ENCODE assay signal across 28 mouse cellular contexts in the genomic region with DNA sequence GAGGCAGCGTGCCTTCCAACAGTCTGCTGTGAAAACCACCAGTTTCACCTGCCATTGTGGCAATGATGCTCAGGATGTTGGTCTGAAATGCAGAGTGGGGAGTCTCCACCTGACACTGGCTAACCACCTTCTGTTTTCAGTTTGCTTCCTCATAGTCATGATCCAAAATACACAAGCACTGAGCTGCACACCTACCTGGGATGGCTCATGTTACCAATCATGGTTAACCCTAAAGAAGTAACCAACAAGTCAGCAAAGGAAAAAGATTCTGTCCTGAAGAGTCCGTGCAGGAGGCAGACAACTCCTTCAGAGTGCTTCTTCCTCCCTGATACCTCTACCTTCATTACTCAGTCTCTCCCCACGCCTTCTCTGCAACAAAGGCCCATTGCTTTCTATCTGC.
DNase-seq lines count a peak whose midpoint lies in the region; ATAC-seq and TF ChIP-seq lines count a peak whose summit lies in the region.
"Had no signal": no experiment of that assay in that cellular context is flagged by ENCODE, and none has a peak within 500 bp of the region (broad histone marks: within the 10 kb centered on the region; RNA-seq: fewer than 3 reads in every experiment).

No protein-coding gene starts in this region.

- peak overlapping the region; percentile 29 for H3K27ac ChIP-seq in embryonic fibroblast, embryonic 13.5 days (ENCODE audit: insufficient read depth, low read length)
- H3K27ac ChIP-seq in stomach, embryonic 15.5 days: no peak overlapping the region
- H3K27ac ChIP-seq in left cerebral cortex, adult 2 months: no peak overlapping the region
- H3K27ac ChIP-seq: embryonic facial prominence, embryonic 15.5 days; forebrain, embryonic 10.5 days; heart, adult 2 months; hindbrain, embryonic 13.5 days; kidney, embryonic 15.5 days; limb, embryonic 15.5 days had no signal

- peaks cover 45% of the 10 kb centered on the region for H3K27me3 ChIP-seq in megakaryocyte, embryonic 14.5 days (replicated peaks)
- no peaks in the 10 kb centered on the region for H3K27me3 ChIP-seq in stomach, embryonic 15.5 days (replicated peaks)
- H3K27me3 ChIP-seq: embryonic facial prominence, embryonic 15.5 days; hindbrain, embryonic 13.5 days; kidney, embryonic 15.5 days; limb, embryonic 15.5 days; Patski had no signal

- WGBS in stomach, embryonic 15.5 days: 79% methylated on average over 3 of the region's 3 CpGs

- TF ChIP-seq POLR2A in embryonic fibroblast, embryonic 13.5 days (IDR thresholded peaks at IDR 0.05; ENCODE audit: low read depth, low read length): no peak

- intact Hi-C loops in left cerebral cortex, adult 2 months (cut with DNase I): no loop called here

- no peak for ATAC-seq in megakaryocyte, adult 5-6 weeks (ENCODE audit: poor library complexity, severe bottlenecking)
- ATAC-seq in stomach, embryonic 15.5 days (ENCODE audit: insufficient read depth, low FRiP score, low read depth): no peak
- ATAC-seq: activated CD4-positive, CD25-positive, alpha-beta regulatory T cell, adult 4 months; CD4-positive, CD25-positive, alpha-beta regulatory T cell, adult 4 months; forebrain, embryonic 16.5 days; inflammation-experienced regulatory T-cells, adult 6 months; Patski had no signal

- peak overlapping the region; percentile 38 for H3K4me3 ChIP-seq in megakaryocyte, embryonic 14.5 days (replicated peaks)
- H3K4me3 ChIP-seq in embryonic fibroblast, embryonic 13.5 days (ENCODE audit: insufficient read depth, low read length): peak overlapping the region; percentile 44
- no peak overlapping the region for H3K4me3 ChIP-seq in stomach, embryonic 15.5 days (replicated peaks)
- no peak overlapping the region for H3K4me3 ChIP-seq in left cerebral cortex, adult 2 months
- H3K4me3 ChIP-seq: embryonic facial prominence, embryonic 15.5 days; forebrain, embryonic 10.5 days; heart, adult 2 months; hindbrain, embryonic 13.5 days; kidney, embryonic 15.5 days; limb, embryonic 15.5 days had no signal

- H3K4me2 ChIP-seq in stomach, embryonic 15.5 days: peak overlapping the region; percentile 36; the same call in 1 of the 2 replicates
- H3K4me2 ChIP-seq: embryonic facial prominence, embryonic 15.5 days; hindbrain, embryonic 13.5 days; kidney, embryonic 15.5 days; limb, embryonic 15.5 days had no signal

- H3K4me1 ChIP-seq in megakaryocyte, embryonic 14.5 days: peaks cover 49% of the 10 kb centered on the region
- H3K4me1 ChIP-seq in embryonic fibroblast, embryonic 13.5 days (ENCODE audit: control insufficient read depth, insufficient read depth, low read length): peaks cover 28% of the 10 kb centered on the region
- peaks cover 26% of the 10 kb centered on the region for H3K4me1 ChIP-seq in stomach, embryonic 15.5 days

- no peak for TF ChIP-seq CTCF in embryonic fibroblast, embryonic 13.5 days (IDR thresholded peaks at IDR 0.05; ENCODE audit: borderline replicate concordance, insufficient read depth, low read length)
- no peak for TF ChIP-seq CTCF in left cerebral cortex, adult 2 months (IDR thresholded peaks at IDR 0.05)

- H3K9ac ChIP-seq in stomach, embryonic 15.5 days: no peak overlapping the region
- H3K9ac ChIP-seq: embryonic facial prominence, embryonic 15.5 days; hindbrain, embryonic 13.5 days; kidney, embryonic 15.5 days; limb, embryonic 15.5 days had no signal

- DNase-seq in heart, adult 11 months: peak; percentile 84
- DNase-seq in heart, adult 8-10 months (ENCODE audit: low spot score): no peak
- DNase-seq in right cerebral cortex, postnatal 10 days (ENCODE audit: low spot score in 2 of 2): no peak
- no peak for DNase-seq in left cerebral cortex, adult 2 months (ENCODE audit: extremely low spot score in 1 of 2, low spot score in 2 of 2)
- DNase-seq: adrenal gland, postnatal 10 days; cerebellum, adult 2 months; cerebellum, postnatal 25 days; gastrocnemius, postnatal 25 days; heart, adult 2 months; kidney, postnatal 4 days; left cerebral cortex, postnatal 4 days; lung, postnatal 14 days; thymus, postnatal 25 days had no signal

- peaks cover 5% of the 10 kb centered on the region for H3K9me3 ChIP-seq in megakaryocyte, embryonic 14.5 days
- H3K9me3 ChIP-seq in stomach, embryonic 15.5 days: no peaks in the 10 kb centered on the region
- H3K9me3 ChIP-seq: embryonic facial prominence, embryonic 15.5 days; forebrain, embryonic 10.5 days; G1E; hindbrain, embryonic 13.5 days; kidney, embryonic 15.5 days; limb, embryonic 15.5 days had no signal

- no peaks in the 10 kb centered on the region for H3K36me3 ChIP-seq in megakaryocyte, embryonic 14.5 days (replicated peaks; ENCODE audit: low read length)
- peaks cover 3% of the 10 kb centered on the region; the same call in 1 of the 2 replicates for H3K36me3 ChIP-seq in stomach, embryonic 15.5 days
- H3K36me3 ChIP-seq: embryonic facial prominence, embryonic 15.5 days; G1E; hindbrain, embryonic 13.5 days; kidney, embryonic 15.5 days had no signal

Comparison
In these comparisons a context has a peak if more than half of its experiments do, and no peak if none do; other contexts are left out.
1. H3K4me3 ChIP-seq: peak in megakaryocyte, embryonic 14.5 days (single experiment) and embryonic fibroblast, embryonic 13.5 days (single experiment); none in stomach, embryonic 15.5 days (single experiment) and left cerebral cortex, adult 2 months (single experiment).